Mouse (Mus musculus): ENCODE measurements around the gene Pnma1. TPM values are rescaled to one million over a fixed set of nuclear protein-coding genes. Genes with fewer than 3 reads are reported as not detected.
A peak's percentile ranks its signal among the peaks of the same experiment; 100 is the strongest.

The Pnma1 gene
- total and polyA plus RNA-seq, 3 experiments: 0.13 to 0.30 TPM; not detected in 1

DNA sequence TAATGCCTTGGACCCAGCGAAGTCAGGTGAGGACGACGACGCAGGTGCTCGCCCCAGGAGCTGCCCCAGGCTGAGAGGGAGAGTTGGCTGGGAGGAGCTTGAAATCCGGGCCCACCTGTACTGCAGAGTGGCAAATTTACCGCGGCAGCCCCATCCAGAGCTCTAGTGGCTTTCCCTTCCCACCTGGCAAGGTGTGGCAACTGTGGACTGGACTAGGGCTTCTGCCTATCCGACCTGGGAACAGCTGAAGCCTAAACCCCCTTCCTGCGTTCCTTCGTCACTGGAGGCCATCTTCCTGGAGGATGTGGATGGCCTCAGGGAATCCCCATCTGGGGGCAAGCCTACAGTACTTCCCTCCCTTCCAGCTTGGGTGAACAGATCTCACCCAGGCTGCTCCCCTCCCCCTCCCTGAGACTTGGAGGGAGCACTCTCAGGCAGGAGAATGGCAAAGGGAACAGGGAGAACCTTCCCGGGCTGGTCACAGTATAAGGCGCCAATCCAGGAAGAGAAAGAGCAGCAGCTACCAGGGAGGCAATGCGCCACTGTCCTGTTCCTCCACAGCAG is 40.7 kb upstream of the Pnma1 start:
- Histone ChIP-seq H3K4me1 (ENCODE audit: control insufficient read depth in 1 of 2, insufficient read depth in 2 of 2) (peaks cover 29 to 70% of the 10 kb centered on the region in 2 experiments), H3K4me3 (replicated peaks in 1 of 3; ENCODE audit: low read depth in 2 of 3, low read length in 2 of 3, poor library complexity in 1 of 3) (no peak overlapping the region), H3K79me2 (replicated peaks; ENCODE audit: control insufficient read depth, extremely low read depth, insufficient read depth, poor library complexity, severe bottlenecking) (peaks cover 40% of the 10 kb centered on the region), H3K27me3 (replicated peaks) (no peaks in the 10 kb centered on the region), H3K4me2 (ENCODE audit: insufficient read depth, low read depth, poor library complexity, severe bottlenecking) (no peak overlapping the region), H3K9ac (ENCODE audit: insufficient read depth, low read depth) (no peak overlapping the region), H3K27ac (ENCODE audit: insufficient read depth, low read depth) (no peak overlapping the region), H3K36me3 (replicated peaks in 1 of 2; ENCODE audit: control insufficient read depth in 1 of 2, insufficient read depth in 1 of 2, low read length in 1 of 2) (peaks cover 9 to 54% of the 10 kb centered on the region in 2 experiments), H3K9me3 (replicated peaks; ENCODE audit: low read length) (peaks cover 20% of the 10 kb centered on the region)
- dilution Hi-C loops (cut with MboI; ENCODE audit: extremely low pct_ligation_motif_present, extremely low pct_unique_long_range_greater_than_20kb, low sequenced_read_pairs) (no loop called here), in situ Hi-C loops (cut with MboI; ENCODE audit: low pct_ligation_motif_present, low pct_unique_long_range_greater_than_20kb, low sequenced_read_pairs) (no loop called here)
- no peak for TF ChIP-seq KAT2A (IDR thresholded peaks at IDR 0.05; ENCODE audit: insufficient replicate concordance, low read length)
- TF ChIP-seq CHD2 (IDR thresholded peaks at IDR 0.05; ENCODE audit: low read length): 0 out of 2 replicates have a peak, but pooled peaks have one; percentile 7
- DNase-seq (ENCODE audit: extremely low read depth): no peak

DNA sequence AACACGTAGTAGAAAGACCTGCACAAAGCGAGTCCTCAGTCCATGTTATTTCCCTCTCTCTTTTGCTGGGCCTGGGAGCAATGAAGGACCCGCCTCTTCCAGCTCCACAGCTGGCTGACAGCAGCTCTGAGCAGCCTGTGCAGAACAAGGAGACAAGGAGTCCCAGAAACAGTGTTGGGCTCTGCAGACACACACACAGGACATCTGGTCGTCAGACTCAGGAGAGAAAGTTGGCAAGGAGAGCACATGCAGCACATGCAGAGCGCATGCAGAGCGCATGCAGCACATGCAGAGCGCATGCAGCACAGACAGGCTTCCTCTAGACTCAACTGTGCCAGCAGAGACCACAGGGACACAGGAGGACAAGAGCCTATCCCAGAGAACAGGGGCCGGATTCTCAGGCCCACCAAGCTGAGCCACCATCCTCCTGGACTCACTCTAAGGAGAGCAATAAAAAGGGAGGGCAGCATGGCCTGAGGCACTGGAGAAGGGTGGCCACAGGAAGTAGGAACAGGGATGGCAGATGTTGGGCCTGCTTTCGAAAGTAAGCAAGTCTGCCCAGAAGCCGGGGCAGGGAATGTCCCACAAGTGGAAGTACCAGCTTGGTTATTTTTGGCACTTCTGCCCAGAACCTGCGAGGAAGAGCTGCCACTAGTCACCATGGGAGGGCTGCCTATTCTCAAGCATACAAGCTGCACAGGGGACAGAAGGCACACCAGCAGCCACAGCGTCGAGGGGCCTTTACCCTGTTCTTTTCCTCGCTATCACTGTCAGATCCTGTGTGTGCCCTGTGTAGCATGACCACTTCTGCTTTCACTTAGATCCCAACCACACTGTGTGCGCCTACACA is 39.7 kb upstream of the Pnma1 start:
- dilution Hi-C loops (cut with MboI; ENCODE audit: extremely low pct_ligation_motif_present, extremely low pct_unique_long_range_greater_than_20kb, low sequenced_read_pairs): no loop called here
- Histone ChIP-seq H3K9me3 (replicated peaks; ENCODE audit: low read length) (peaks cover 20% of the 10 kb centered on the region), H3K4me3 (replicated peaks in 1 of 3; ENCODE audit: low read depth in 2 of 3, low read length in 2 of 3, poor library complexity in 1 of 3) (peak overlapping the region in 1 of 3 experiments; percentile 15), H3K4me2 (ENCODE audit: insufficient read depth, low read depth, poor library complexity, severe bottlenecking) (no peak overlapping the region), H3K9ac (ENCODE audit: insufficient read depth, low read depth) (no peak overlapping the region), H3K79me2 (replicated peaks; ENCODE audit: control insufficient read depth, extremely low read depth, insufficient read depth, poor library complexity, severe bottlenecking) (peaks cover 42% of the 10 kb centered on the region), H3K27ac (ENCODE audit: insufficient read depth, low read depth) (peak overlapping the region; percentile 12; the same call in 1 of the 2 replicates), H3K27me3 (replicated peaks) (no peaks in the 10 kb centered on the region), H3K36me3 (replicated peaks in 1 of 2; ENCODE audit: control insufficient read depth in 1 of 2, insufficient read depth in 1 of 2, low read length in 1 of 2) (peaks cover 9 to 58% of the 10 kb centered on the region in 2 experiments), H3K4me1 (ENCODE audit: control insufficient read depth in 1 of 2, insufficient read depth in 2 of 2) (peaks cover 29 to 71% of the 10 kb centered on the region in 2 experiments)
- DNase-seq (ENCODE audit: extremely low read depth): peak; percentile 82
- TF ChIP-seq MAZ (IDR thresholded peaks at IDR 0.05; ENCODE audit: low read depth, low read length) (no peak), EP300 (IDR thresholded peaks at IDR 0.05; ENCODE audit: low read length) (peak; percentile 6; the same call in 1 of the 2 replicates), UBTF (IDR thresholded peaks at IDR 0.05; ENCODE audit: low read depth, low read length) (no peak), IRF4 (IDR thresholded peaks at IDR 0.05; ENCODE audit: low read depth, low read length) (no peak), MEF2A (IDR thresholded peaks at IDR 0.05; ENCODE audit: borderline replicate concordance, low read depth, low read length) (peak; percentile 90), ZNF384 (IDR thresholded peaks at IDR 0.05; ENCODE audit: low read depth, low read length) (no peak), MYC (IDR thresholded peaks at IDR 0.05; ENCODE audit: low read depth, low read length) (no peak), ETS1 (conservative IDR thresholded peaks at IDR 0.05; ENCODE audit: low read depth, low read length) (peak; percentile 34; the same call in 1 of the 2 replicates), NELFE (IDR thresholded peaks at IDR 0.05; ENCODE audit: low read depth, low read length) (no peak), CTCF (conservative IDR thresholded peaks at IDR 0.05 in 1 of 2, IDR thresholded peaks at IDR 0.05 in 1 of 2; ENCODE audit: low read depth in 2 of 2, low read length in 2 of 2) (no peak), ZC3H11A (IDR thresholded peaks at IDR 0.05; ENCODE audit: low read depth, low read length) (no peak), MXI1 (IDR thresholded peaks at IDR 0.05; ENCODE audit: low read depth, low read length) (no peak), BHLHE40 (IDR thresholded peaks at IDR 0.05; ENCODE audit: low read depth, low read length) (peak; percentile 57; the same call in 1 of the 2 replicates)
- in situ Hi-C loops (cut with MboI; ENCODE audit: low pct_ligation_motif_present, low pct_unique_long_range_greater_than_20kb, low sequenced_read_pairs): no loop called here

All from CH12.LX (cell line).